Mouse (Mus musculus): ENCODE data around the gene Parm1. TPM values are rescaled to one million over a fixed set of nuclear protein-coding genes. Genes with fewer than 3 reads are reported as not detected.

The Parm1 gene
- total RNA-seq (2014; rRNA removed), result 11.8 and 13.1 TPM in 2 replicates
- polyA plus RNA-seq (2015; fragmentation: Nextera tagmentation; extraction: Ambion mirVana), result 8.8 and 8.9 TPM in 2 replicates

DNA sequence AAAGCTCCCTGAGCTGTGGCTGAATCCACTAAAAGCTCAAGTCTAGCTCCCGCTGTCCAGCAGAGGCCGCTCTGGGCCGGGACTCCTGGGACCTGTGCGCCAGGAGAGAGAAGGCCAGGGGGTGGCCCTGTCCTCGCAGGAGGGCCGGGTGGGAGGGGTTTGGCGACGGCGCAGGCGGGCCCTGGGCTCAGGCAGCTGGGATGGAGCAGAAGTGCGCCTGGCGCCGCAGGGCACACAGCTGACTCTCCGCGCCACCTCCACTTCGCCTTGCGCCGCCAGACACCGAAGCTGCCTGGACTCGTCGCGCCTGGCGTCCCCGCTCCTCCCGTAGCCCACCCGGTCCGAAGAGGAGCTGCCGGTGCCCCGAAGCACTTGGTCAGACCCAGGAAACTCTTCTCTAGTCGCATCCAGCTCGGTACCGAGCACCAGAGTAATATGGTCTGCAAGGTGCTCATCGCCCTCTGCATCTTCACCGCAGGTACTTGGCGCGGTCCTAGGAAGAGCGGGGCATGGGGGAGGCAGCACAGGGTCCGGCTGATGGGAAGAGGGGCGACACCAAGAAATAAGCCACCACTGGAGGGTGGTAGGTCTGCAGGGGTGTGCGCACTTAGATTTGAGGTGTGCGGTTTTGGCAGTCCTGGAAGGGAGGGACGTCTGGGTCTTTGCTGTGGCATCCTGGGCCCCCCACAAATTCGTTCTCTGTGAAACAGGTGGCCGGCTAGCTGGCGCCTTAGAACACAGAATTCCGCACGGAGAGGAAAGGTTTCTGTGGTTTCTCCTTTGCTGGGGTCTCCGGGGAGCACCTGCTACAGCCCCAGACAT lies at the start of gene Parm1:
Gene Parm1 (plus strand): TSS at position 136 of the 822 bp plus-strand sequence.
- Histone ChIP-seq H3K36me3 (ENCODE audit: insufficient read depth, low read length) (no peaks in the 10 kb centered on the region), H3K27ac (ENCODE audit: low read depth, low read length) (no peak within 1 kb of the TSS), H3K27me3 (ENCODE audit: insufficient read depth, low read length) (peaks cover 3% of the 10 kb centered on the region; the same call in 1 of the 2 replicates), H3K9ac (replicated peaks; ENCODE audit: low read length, poor library complexity, severe bottlenecking) (peak within 1 kb of the TSS; percentile 51), H3K4me2 (ENCODE audit: low read depth, low read length, poor library complexity, severe bottlenecking) (peak within 1 kb of the TSS; percentile 91), H3K9me3 (ENCODE audit: low read length) (no peaks in the 10 kb centered on the region), H3K4me1 (ENCODE audit: insufficient read depth, low read length) (peaks cover 3% of the 10 kb centered on the region; the same call in 1 of the 2 replicates), H3K4me3 (ENCODE audit: low read depth, low read length) (peak within 1 kb of the TSS; percentile 55)
- TF ChIP-seq CTCF (IDR thresholded peaks at IDR 0.05), result peak; percentile 85
- DNase-seq (ENCODE audit: low spot score) (peak; percentile 85), ATAC-seq (ENCODE audit: low FRiP score) (peak; percentile 95)
- under 1% methylated on average over 47 of the region's 48 CpGs for WGBS

DNA sequence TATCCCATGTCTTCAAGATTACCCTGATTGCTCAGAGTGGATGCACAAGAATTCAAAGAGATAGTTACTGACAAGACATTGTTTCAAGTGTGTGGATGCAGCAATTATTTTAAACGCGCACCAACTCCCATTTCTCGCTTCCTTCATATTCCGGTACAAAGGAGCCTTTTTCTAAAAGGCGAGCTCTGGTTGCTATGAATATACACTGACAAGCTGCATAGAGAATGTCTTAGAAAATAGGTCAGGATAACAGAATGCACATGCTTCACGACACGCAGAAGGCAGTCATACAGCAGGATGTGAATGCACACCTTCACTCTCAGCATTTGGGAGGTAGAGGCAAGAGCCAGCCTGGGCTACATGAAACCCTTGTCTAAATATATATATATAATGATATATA lies 42.2 kb upstream of the Parm1 start:
- no peaks in the 10 kb centered on the region for H3K27me3 ChIP-seq (ENCODE audit: insufficient read depth, low read length)

DNA sequence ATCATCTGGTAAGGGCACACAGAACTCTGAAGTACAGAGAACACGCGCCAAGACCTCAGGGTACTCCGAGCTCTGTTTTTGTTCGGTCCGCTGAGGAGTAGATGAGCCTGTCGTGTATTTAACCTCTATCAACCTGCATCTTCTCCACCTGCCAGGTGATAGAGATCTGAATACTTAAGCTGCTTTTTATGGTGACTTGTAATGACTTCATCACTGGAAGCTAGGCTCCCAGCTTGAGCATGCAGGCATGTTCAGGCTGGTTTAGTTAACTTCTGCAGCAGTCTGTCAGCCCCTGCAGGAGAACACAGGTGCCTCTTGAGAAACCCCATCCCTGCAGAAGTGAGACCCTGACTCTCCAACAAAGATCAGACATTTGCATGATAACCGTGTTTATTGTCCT lies 40.6 kb upstream of the Parm1 start:
- no peak for ATAC-seq (ENCODE audit: low FRiP score)
- 93% methylated on average over 7 of the region's 7 CpGs for WGBS

More for the DNA sequence above, 42.2 kb upstream of the Parm1 start:
- no peak for TF ChIP-seq CTCF (IDR thresholded peaks at IDR 0.05)
- H3K4me1 ChIP-seq (ENCODE audit: insufficient read depth, low read length), result no peaks in the 10 kb centered on the region
- no peak overlapping the region for H3K4me2 ChIP-seq (ENCODE audit: low read depth, low read length, poor library complexity, severe bottlenecking)
- DNase-seq (ENCODE audit: low spot score), result no peak
- H3K4me3 ChIP-seq (ENCODE audit: low read depth, low read length), result no peak overlapping the region
- no peak for ATAC-seq (ENCODE audit: low FRiP score)
- 81% methylated on average over 7 of the region's 7 CpGs for WGBS
- no peak overlapping the region for H3K27ac ChIP-seq (ENCODE audit: low read depth, low read length)
- no peaks in the 10 kb centered on the region for H3K36me3 ChIP-seq (ENCODE audit: insufficient read depth, low read length)
- H3K9ac ChIP-seq (replicated peaks; ENCODE audit: low read length, poor library complexity, severe bottlenecking), result no peak overlapping the region
- no peaks in the 10 kb centered on the region for H3K9me3 ChIP-seq (ENCODE audit: low read length)

DNA sequence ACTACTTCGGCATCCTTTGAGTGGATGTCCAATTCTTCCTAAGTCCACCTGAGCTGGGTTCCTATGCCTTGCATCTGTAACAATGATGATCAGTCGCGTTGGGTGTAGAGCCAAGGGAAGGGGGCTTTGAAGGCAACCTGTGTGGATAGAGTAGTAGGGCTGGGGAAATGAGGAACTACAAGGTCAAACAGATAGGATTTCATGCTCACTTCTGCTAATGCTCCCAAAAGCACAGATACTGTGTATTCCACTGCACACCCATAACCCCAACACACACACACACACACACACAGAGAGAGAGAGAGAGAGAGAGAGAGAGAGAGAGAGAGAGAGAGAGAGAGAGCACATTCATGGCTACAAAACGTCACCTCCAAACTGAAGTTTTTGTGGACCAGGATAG lies 38.7 kb upstream of the Parm1 start:
- TF ChIP-seq CTCF (IDR thresholded peaks at IDR 0.05), result no peak
- DNase-seq (ENCODE audit: low spot score) (no peak), ATAC-seq (ENCODE audit: low FRiP score) (no peak)

More for the DNA sequence above, 40.6 kb upstream of the Parm1 start:
- Histone ChIP-seq H3K4me3 (ENCODE audit: low read depth, low read length) (no peak overlapping the region), H3K4me2 (ENCODE audit: low read depth, low read length, poor library complexity, severe bottlenecking) (no peak overlapping the region), H3K9ac (replicated peaks; ENCODE audit: low read length, poor library complexity, severe bottlenecking) (no peak overlapping the region), H3K27ac (ENCODE audit: low read depth, low read length) (no peak overlapping the region), H3K9me3 (ENCODE audit: low read length) (no peaks in the 10 kb centered on the region), H3K27me3 (ENCODE audit: insufficient read depth, low read length) (no peaks in the 10 kb centered on the region), H3K4me1 (ENCODE audit: insufficient read depth, low read length) (no peaks in the 10 kb centered on the region), H3K36me3 (ENCODE audit: insufficient read depth, low read length) (no peaks in the 10 kb centered on the region)
- no peak for DNase-seq (ENCODE audit: low spot score)
- no peak for TF ChIP-seq CTCF (IDR thresholded peaks at IDR 0.05)

DNA sequence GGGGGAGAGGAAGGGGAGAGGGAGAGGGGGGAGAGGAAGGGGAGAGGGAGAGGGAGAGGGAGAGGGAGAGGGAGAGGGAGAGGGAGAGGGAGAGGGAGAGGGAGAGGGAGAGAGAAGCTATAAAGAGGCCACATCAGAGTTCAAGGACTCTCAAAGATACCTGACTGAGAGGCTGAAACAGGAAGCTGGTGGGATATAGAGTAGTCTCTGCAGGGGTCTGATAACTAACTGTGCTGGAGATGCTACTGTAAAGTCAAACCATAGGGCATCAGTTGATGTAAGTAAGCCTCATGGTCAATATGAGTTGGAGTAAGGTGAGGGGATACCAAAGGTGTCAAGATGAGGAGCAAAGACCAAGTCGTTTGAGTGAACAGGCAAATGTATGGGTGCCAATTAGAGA lies 37.3 kb upstream of the Parm1 start:
- 78% methylated on average over 1 of the region's 1 CpGs for WGBS
- DNase-seq (ENCODE audit: low spot score) (no peak), ATAC-seq (ENCODE audit: low FRiP score) (no peak)
- TF ChIP-seq CTCF (IDR thresholded peaks at IDR 0.05), result no peak
- no peak overlapping the region for H3K27ac ChIP-seq (ENCODE audit: low read depth, low read length)
- H3K27me3 ChIP-seq (ENCODE audit: insufficient read depth, low read length), result no peaks in the 10 kb centered on the region
- H3K36me3 ChIP-seq (ENCODE audit: insufficient read depth, low read length), result no peaks in the 10 kb centered on the region
- H3K4me3 ChIP-seq (ENCODE audit: low read depth, low read length), result no peak overlapping the region
- no peaks in the 10 kb centered on the region for H3K4me1 ChIP-seq (ENCODE audit: insufficient read depth, low read length)
- no peak overlapping the region for H3K9ac ChIP-seq (replicated peaks; ENCODE audit: low read length, poor library complexity, severe bottlenecking)
- H3K9me3 ChIP-seq (ENCODE audit: low read length), result no peaks in the 10 kb centered on the region
- no peak overlapping the region for H3K4me2 ChIP-seq (ENCODE audit: low read depth, low read length, poor library complexity, severe bottlenecking)

More for the DNA sequence above, 38.7 kb upstream of the Parm1 start:
- WGBS, result 92% methylated on average over 4 of the region's 4 CpGs
- no peaks in the 10 kb centered on the region for H3K4me1 ChIP-seq (ENCODE audit: insufficient read depth, low read length)
- H3K4me3 ChIP-seq (ENCODE audit: low read depth, low read length), result no peak overlapping the region
- H3K9me3 ChIP-seq (ENCODE audit: low read length), result no peaks in the 10 kb centered on the region
- no peaks in the 10 kb centered on the region for H3K27me3 ChIP-seq (ENCODE audit: insufficient read depth, low read length)
- H3K27ac ChIP-seq (ENCODE audit: low read depth, low read length), result no peak overlapping the region
- no peak overlapping the region for H3K9ac ChIP-seq (replicated peaks; ENCODE audit: low read length, poor library complexity, severe bottlenecking)
- H3K36me3 ChIP-seq (ENCODE audit: insufficient read depth, low read length), result no peaks in the 10 kb centered on the region
- H3K4me2 ChIP-seq (ENCODE audit: low read depth, low read length, poor library complexity, severe bottlenecking), result no peak overlapping the region

DNA sequence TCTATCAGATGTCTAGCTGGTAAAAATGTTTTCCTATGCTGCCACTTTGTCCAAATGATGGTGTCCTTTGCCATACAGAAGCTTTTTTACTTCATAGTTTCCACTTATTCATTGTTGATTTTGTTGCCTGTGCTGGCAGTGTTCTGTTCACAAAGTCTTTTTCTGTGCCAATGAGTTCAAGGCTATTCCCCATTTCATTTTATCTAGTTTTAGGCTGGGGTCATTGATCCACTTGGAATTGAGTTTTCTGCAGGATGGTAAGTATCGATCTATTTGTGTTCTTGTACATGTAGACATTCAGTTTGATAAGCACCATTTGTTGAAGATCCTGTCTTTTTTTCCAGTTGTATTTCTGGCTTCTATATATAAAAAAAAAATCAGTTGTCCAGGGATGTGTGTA lies 33.1 kb upstream of the Parm1 start:
- TF ChIP-seq CTCF (IDR thresholded peaks at IDR 0.05), result no peak
- H3K27me3 ChIP-seq (ENCODE audit: insufficient read depth, low read length), result no peaks in the 10 kb centered on the region
- no peak overlapping the region for H3K4me3 ChIP-seq (ENCODE audit: low read depth, low read length)
- H3K9ac ChIP-seq (replicated peaks; ENCODE audit: low read length, poor library complexity, severe bottlenecking), result no peak overlapping the region
- H3K4me2 ChIP-seq (ENCODE audit: low read depth, low read length, poor library complexity, severe bottlenecking), result no peak overlapping the region
- ATAC-seq (ENCODE audit: low FRiP score) (no peak), DNase-seq (ENCODE audit: low spot score) (no peak)
- no peaks in the 10 kb centered on the region for H3K36me3 ChIP-seq (ENCODE audit: insufficient read depth, low read length)
- no peak overlapping the region for H3K27ac ChIP-seq (ENCODE audit: low read depth, low read length)
- no peaks in the 10 kb centered on the region for H3K4me1 ChIP-seq (ENCODE audit: insufficient read depth, low read length)
- no peaks in the 10 kb centered on the region for H3K9me3 ChIP-seq (ENCODE audit: low read length)
- WGBS, result 98% methylated on average over 1 of the region's 1 CpGs

Measured in midbrain, postnatal 0 days (tissue).